Mouse (Mus musculus): ENCODE results near the gene E330009J07Rik.

GRCm38 (mm10) chr6:40454436-40455041, 18.6 kb upstream of the E330009J07Rik start:
- TF ChIP-seq CTCF (IDR thresholded peaks at IDR 0.05; ENCODE audit: low read depth) (peak; percentile 68), EP300 (optimal IDR thresholded peaks at IDR 0.05) (no peak)
